Mouse (Mus musculus): ENCODE measurements around the gene Hist2h2be. TPM values are rescaled to one million over a fixed set of nuclear protein-coding genes. Genes with fewer than 3 reads are reported as not detected.
"Not testable (repeated sequence)": the region's sequence is repeated elsewhere in the genome, so short reads cannot be mapped to it uniquely, and the experiment has no call there.

The Hist2h2be gene
- polyA plus RNA-seq, 1 experiment: 16.7 TPM

GRCm38 (mm10) chr3:96245003-96245886, 24.3 kb downstream of the Hist2h2be start, which contains the start of gene Hist2h2aa1:
Hist2h2aa1 (plus strand) TSS chr3:96245497.
- TF ChIP-seq POLR2A (IDR thresholded peaks at IDR 0.05; ENCODE audit: control insufficient read depth, extremely low read depth, insufficient read depth, low read length, poor library complexity): peak; percentile 85
- peak; percentile 84 for DNase-seq
- Histone ChIP-seq H3K4me1 (replicated peaks; ENCODE audit: control insufficient read depth, insufficient read depth, low read length) (peaks cover 18% of the 10 kb centered on the region), H3K27ac (ENCODE audit: control insufficient read depth, insufficient read depth, low read length) (peak within 1 kb of the TSS; percentile 97), H3K4me3 (ENCODE audit: control insufficient read depth, insufficient read depth, low read length) (peak within 1 kb of the TSS; percentile 67)
- H3K36me3 ChIP-seq (ENCODE audit: control insufficient read depth, insufficient read depth, low read length); H3K27me3 ChIP-seq (ENCODE audit: control insufficient read depth, insufficient read depth, low read length): not testable (repeated sequence)
- 0% methylated on average over 32 of the region's 88 CpGs for WGBS

GRCm38 (mm10) chr3:96246018-96246417, 25.1 kb downstream of the Hist2h2be start:
- Histone ChIP-seq H3K4me1 (replicated peaks; ENCODE audit: control insufficient read depth, insufficient read depth, low read length) (peaks cover 23% of the 10 kb centered on the region), H3K4me3 (ENCODE audit: control insufficient read depth, insufficient read depth, low read length) (peak overlapping the region; percentile 67), H3K27ac (ENCODE audit: control insufficient read depth, insufficient read depth, low read length) (peak overlapping the region; percentile 94)
- 0% methylated on average over 10 of the region's 21 CpGs for WGBS
- DNase-seq; H3K27me3 ChIP-seq (ENCODE audit: control insufficient read depth, insufficient read depth, low read length); H3K36me3 ChIP-seq (ENCODE audit: control insufficient read depth, insufficient read depth, low read length): not testable (repeated sequence)

GRCm38 (mm10) chr3:96246427-96246856, 25.5 kb downstream of the Hist2h2be start, which contains the start of gene Hist2h3c1:
Hist2h3c1 (plus strand) TSS chr3:96246685.
- Histone ChIP-seq H3K4me1 (replicated peaks; ENCODE audit: control insufficient read depth, insufficient read depth, low read length) (peaks cover 24% of the 10 kb centered on the region), H3K27ac (ENCODE audit: control insufficient read depth, insufficient read depth, low read length) (peak within 1 kb of the TSS; percentile 94), H3K4me3 (ENCODE audit: control insufficient read depth, insufficient read depth, low read length) (peak within 1 kb of the TSS; percentile 67)
- not testable (repeated sequence) for H3K27me3 ChIP-seq (ENCODE audit: control insufficient read depth, insufficient read depth, low read length); DNase-seq; H3K36me3 ChIP-seq (ENCODE audit: control insufficient read depth, insufficient read depth, low read length)
- WGBS: under 1% methylated on average over 16 of the region's 47 CpGs

GRCm38 (mm10) chr3:96247356-96248140, 26.6 kb downstream of the Hist2h2be start:
- Histone ChIP-seq H3K4me3 (ENCODE audit: control insufficient read depth, insufficient read depth, low read length) (peak overlapping the region; percentile 34), H3K27ac (ENCODE audit: control insufficient read depth, insufficient read depth, low read length) (peak overlapping the region; percentile 52), H3K4me1 (replicated peaks; ENCODE audit: control insufficient read depth, insufficient read depth, low read length) (peaks cover 20% of the 10 kb centered on the region), H3K27me3 (ENCODE audit: control insufficient read depth, insufficient read depth, low read length) (no peaks in the 10 kb centered on the region), H3K36me3 (ENCODE audit: control insufficient read depth, insufficient read depth, low read length) (no peaks in the 10 kb centered on the region)
- WGBS: 17% methylated on average over 11 of the region's 11 CpGs
- no peak for TF ChIP-seq CTCF (IDR thresholded peaks at IDR 0.05; ENCODE audit: borderline replicate concordance, control insufficient read depth, extremely low read depth, insufficient read depth, low read length, poor library complexity)
- TF ChIP-seq POLR2A (IDR thresholded peaks at IDR 0.05; ENCODE audit: control insufficient read depth, extremely low read depth, insufficient read depth, low read length, poor library complexity): no peak
- DNase-seq: no peak

GRCm38 (mm10) chr3:96248141-96249033, 27.5 kb downstream of the Hist2h2be start:
- TF ChIP-seq POLR2A (IDR thresholded peaks at IDR 0.05; ENCODE audit: control insufficient read depth, extremely low read depth, insufficient read depth, low read length, poor library complexity) (no peak), CTCF (IDR thresholded peaks at IDR 0.05; ENCODE audit: borderline replicate concordance, control insufficient read depth, extremely low read depth, insufficient read depth, low read length, poor library complexity) (no peak)
- Histone ChIP-seq H3K27ac (ENCODE audit: control insufficient read depth, insufficient read depth, low read length) (peak overlapping the region; percentile 59), H3K27me3 (ENCODE audit: control insufficient read depth, insufficient read depth, low read length) (no peaks in the 10 kb centered on the region), H3K36me3 (ENCODE audit: control insufficient read depth, insufficient read depth, low read length) (no peaks in the 10 kb centered on the region), H3K4me3 (ENCODE audit: control insufficient read depth, insufficient read depth, low read length) (no peak overlapping the region), H3K4me1 (replicated peaks; ENCODE audit: control insufficient read depth, insufficient read depth, low read length) (peaks cover 20% of the 10 kb centered on the region)
- WGBS: 55% methylated on average over 6 of the region's 6 CpGs
- no peak for DNase-seq

- TF ChIP-seq POLR2A (IDR thresholded peaks at IDR 0.05; ENCODE audit: control insufficient read depth, extremely low read depth, insufficient read depth, low read length, poor library complexity): no peak
- no peak for TF ChIP-seq CTCF (IDR thresholded peaks at IDR 0.05; ENCODE audit: borderline replicate concordance, control insufficient read depth, extremely low read depth, insufficient read depth, low read length, poor library complexity)
- peak overlapping the region; percentile 59 for H3K27ac ChIP-seq (ENCODE audit: control insufficient read depth, insufficient read depth, low read length)
- WGBS: 83% methylated on average over 4 of the region's 4 CpGs
- H3K27me3 ChIP-seq (ENCODE audit: control insufficient read depth, insufficient read depth, low read length): no peaks in the 10 kb centered on the region
- no peak for DNase-seq
- H3K4me1 ChIP-seq (replicated peaks; ENCODE audit: control insufficient read depth, insufficient read depth, low read length): peaks cover 17% of the 10 kb centered on the region
- H3K4me3 ChIP-seq (ENCODE audit: control insufficient read depth, insufficient read depth, low read length): no peak overlapping the region
- no peaks in the 10 kb centered on the region for H3K36me3 ChIP-seq (ENCODE audit: control insufficient read depth, insufficient read depth, low read length)
These were observed 28.1 kb downstream of the Hist2h2be start for GRCm38 (mm10) chr3:96249034-96249345.

Data from thymus, adult 2 months (tissue).